Comparison of ENCODE assay signal across 8 mouse cellular contexts in genomic region chr10:80930361-80931152, GRCm38 (mm10). TPM values are rescaled to one million over a fixed set of nuclear protein-coding genes. Genes with fewer than 3 reads are reported as not detected.
DNase-seq lines count a peak whose midpoint lies in the region; ATAC-seq lines count a peak whose summit lies in the region.

No protein-coding gene starts in this region.

- peak overlapping the region; percentile 52 for H3K4me3 ChIP-seq in embryonic facial prominence, embryonic 15.5 days (replicated peaks)
- peak overlapping the region; percentile 73 for H3K4me3 ChIP-seq in limb, embryonic 13.5 days

- H3K9ac ChIP-seq in embryonic facial prominence, embryonic 15.5 days, result peak overlapping the region; percentile 48
- H3K9ac ChIP-seq in limb, embryonic 13.5 days, result peak overlapping the region; percentile 84

- no peaks in the 10 kb centered on the region for H3K36me3 ChIP-seq in embryonic facial prominence, embryonic 15.5 days
- no peaks in the 10 kb centered on the region for H3K36me3 ChIP-seq in limb, embryonic 13.5 days

- under 1% methylated on average over 45 of the region's 45 CpGs for whole genome bisulfite sequencing in embryonic facial prominence, embryonic 15.5 days
- under 1% methylated on average over 45 of the region's 45 CpGs for WGBS in limb, embryonic 13.5 days

- peaks cover 60% of the 10 kb centered on the region for H3K4me1 ChIP-seq in embryonic facial prominence, embryonic 15.5 days
- H3K4me1 ChIP-seq in limb, embryonic 13.5 days, result peaks cover 61% of the 10 kb centered on the region

- peak overlapping the region; percentile 93 for H3K4me2 ChIP-seq in embryonic facial prominence, embryonic 15.5 days (replicated peaks)
- peak overlapping the region; percentile 89 for H3K4me2 ChIP-seq in limb, embryonic 13.5 days (replicated peaks)

- H3K27me3 ChIP-seq in embryonic facial prominence, embryonic 15.5 days, result peaks cover 15% of the 10 kb centered on the region
- peaks cover 40% of the 10 kb centered on the region for H3K27me3 ChIP-seq in limb, embryonic 13.5 days

- peak overlapping the region; percentile 71 for H3K27ac ChIP-seq in embryonic facial prominence, embryonic 15.5 days (replicated peaks)
- no peak overlapping the region; the same call in 1 of the 2 replicates for H3K27ac ChIP-seq in limb, embryonic 13.5 days

- H3K9me3 ChIP-seq in embryonic facial prominence, embryonic 15.5 days (replicated peaks), result no peaks in the 10 kb centered on the region
- no peaks in the 10 kb centered on the region for H3K9me3 ChIP-seq in limb, embryonic 13.5 days

- peak; percentile 55 for DNase-seq in layer of hippocampus, adult 11-12 months (ENCODE audit: low spot score)
- no peak for DNase-seq in layer of hippocampus, postnatal 14 days (ENCODE audit: low spot score in 2 of 2)
- peak; percentile 56 for DNase-seq in MN1 (ENCODE audit: low spot score)
- DNase-seq in heart, postnatal 4 days, result peak; percentile 57
- peak; percentile 45 for DNase-seq in neural tube, embryonic 10.5 days (ENCODE audit: extremely low spot score, low spot score)
- DNase-seq in ovary, postnatal 14 days (ENCODE audit: low spot score), result no peak

- ATAC-seq in embryonic facial prominence, embryonic 15.5 days (ENCODE audit: insufficient number of reproducible peaks, low FRiP score, low TSS enrichment, low read depth), result no peak
- no peak for ATAC-seq in limb, embryonic 13.5 days (ENCODE audit: low FRiP score, low read depth)

RNA-seq across cellular contexts. Expression of gene Gadd45b, which starts 0.7 kb away (rescaled TPM):
- 10 to 100 TPM; 14.0 to 17.6 TPM for total RNA-seq in layer of hippocampus, postnatal 14 days (2021)
- 43.7 and 46.6 TPM in 2 replicates for polyA plus RNA-seq in embryonic facial prominence, embryonic 15.5 days (2015; fragmentation: Nextera tagmentation; extraction: Ambion mirVana)
- total RNA-seq in heart, postnatal 4 days (2021), result 1 to 10 TPM; 6.4 to 9.5 TPM
- polyA plus RNA-seq in limb, embryonic 13.5 days (2015; fragmentation: Nextera tagmentation; extraction: Ambion mirVana), result 32.3 and 32.7 TPM in 2 replicates

RNA-seq across cellular contexts. Expression of gene Lmnb2, which starts 12.5 kb away (rescaled TPM):
- 10 to 100 TPM; 18.2 to 21.5 TPM for total RNA-seq in layer of hippocampus, postnatal 14 days (2021)
- polyA plus RNA-seq in embryonic facial prominence, embryonic 15.5 days (2015; fragmentation: Nextera tagmentation; extraction: Ambion mirVana), result 56.7 and 60.1 TPM in 2 replicates
- total RNA-seq in heart, postnatal 4 days (2021), result 10 to 100 TPM; 15.5 to 17.2 TPM
- 54.6 and 63.2 TPM in 2 replicates for polyA plus RNA-seq in limb, embryonic 13.5 days (2015; fragmentation: Nextera tagmentation; extraction: Ambion mirVana)

RNA-seq across cellular contexts. Expression of gene Timm13, which starts 29.8 kb away (rescaled TPM):
- total RNA-seq in layer of hippocampus, postnatal 14 days (2021), result 100 to 1,000 TPM; 161 to 172 TPM
- polyA plus RNA-seq in embryonic facial prominence, embryonic 15.5 days (2015; fragmentation: Nextera tagmentation; extraction: Ambion mirVana), result 337 and 339 TPM in 2 replicates
- total RNA-seq in heart, postnatal 4 days (2021), result 100 to 1,000 TPM; 162 to 169 TPM
- 306 and 335 TPM in 2 replicates for polyA plus RNA-seq in limb, embryonic 13.5 days (2015; fragmentation: Nextera tagmentation; extraction: Ambion mirVana)

RNA-seq across cellular contexts. Expression of gene Tmprss9, which starts 58.9 kb away (rescaled TPM):
- under 1 TPM; 0.38 to 0.44 TPM for total RNA-seq in layer of hippocampus, postnatal 14 days (2021)
- polyA plus RNA-seq in embryonic facial prominence, embryonic 15.5 days (2015; fragmentation: Nextera tagmentation; extraction: Ambion mirVana), result 0.04 and 0.05 TPM in 2 replicates
- total RNA-seq in heart, postnatal 4 days (2021), result not detected
- polyA plus RNA-seq in limb, embryonic 13.5 days (2015; fragmentation: Nextera tagmentation; extraction: Ambion mirVana), result 0.06 and 0.08 TPM in 2 replicates

Comparison
In these comparisons a context has a peak if more than half of its experiments do, and no peak if none do; other contexts are left out.
1. DNase-seq: peak in layer of hippocampus, adult 11-12 months (single experiment), MN1 (single experiment), heart, postnatal 4 days (single experiment) and neural tube, embryonic 10.5 days (single experiment); none in layer of hippocampus, postnatal 14 days (0 of 2) and ovary, postnatal 14 days (single experiment).